Comparison of ENCODE assay signal across 8 mouse cellular contexts in the genomic region with DNA sequence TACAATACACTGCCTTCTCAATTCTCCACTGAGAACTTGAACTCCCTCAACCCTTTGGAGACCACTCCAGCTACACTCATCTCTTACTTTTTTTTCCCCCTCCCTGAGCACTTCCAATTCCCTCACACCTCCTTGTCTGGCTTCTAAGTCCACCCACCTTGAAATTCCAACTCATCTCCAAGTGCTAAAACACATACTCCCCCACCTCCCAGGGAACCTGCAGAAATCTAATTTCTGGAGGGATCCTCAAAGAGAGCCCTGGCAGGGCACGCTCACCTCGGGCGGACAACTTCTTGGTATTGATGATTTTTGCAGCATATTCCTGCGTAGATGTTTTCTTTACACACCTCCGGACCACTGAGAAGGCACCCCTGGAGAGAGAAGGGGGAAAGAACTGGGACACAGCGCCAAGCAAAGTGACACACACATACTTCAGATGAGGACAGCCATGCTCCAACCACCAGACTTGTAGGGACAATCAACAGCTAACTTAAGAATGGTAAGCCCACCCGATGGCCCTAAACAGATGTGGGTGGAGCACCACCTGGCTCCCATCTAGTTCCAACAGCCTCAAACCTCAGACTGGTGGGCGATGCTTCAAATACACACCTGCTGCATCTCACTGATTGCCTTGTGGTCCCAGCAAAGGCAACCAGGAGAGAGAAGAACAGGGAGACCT. TPM values are rescaled to one million over a fixed set of nuclear protein-coding genes. Genes with fewer than 3 reads are reported as not detected.
A peak's percentile ranks its signal among the peaks of the same experiment; 100 is the strongest.
DNase-seq lines count a peak whose midpoint lies in the region; ATAC-seq and TF ChIP-seq lines count a peak whose summit lies in the region.

No protein-coding gene starts in this region.

- H3K4me3 ChIP-seq in erythroblast, embryonic 14.5 days (replicated peaks) = peak overlapping the region; percentile 84
- peak overlapping the region; percentile 87 for H3K4me3 ChIP-seq in intestine, postnatal 0 days (ENCODE audit: low read depth, low read length)
- peak overlapping the region; percentile 99; the same call in 1 of the 2 replicates for H3K4me3 ChIP-seq in small intestine, adult 2 months (ENCODE audit: low read depth, low read length)

- H3K9ac ChIP-seq in intestine, postnatal 0 days (ENCODE audit: low read depth, low read length) = 0 out of 2 replicates have a peak overlapping the region, but pooled peaks have one; percentile 85

- H3K27ac ChIP-seq in intestine, postnatal 0 days (ENCODE audit: low read depth, low read length) = no peak overlapping the region
- H3K27ac ChIP-seq in small intestine, adult 2 months (ENCODE audit: insufficient read depth, low read depth, low read length) = no peak overlapping the region

- peaks cover 29% of the 10 kb centered on the region for H3K4me1 ChIP-seq in erythroblast, embryonic 14.5 days (ENCODE audit: control insufficient read depth)
- H3K4me1 ChIP-seq in intestine, postnatal 0 days (replicated peaks; ENCODE audit: control insufficient read depth, insufficient read depth, low read length) = no peaks in the 10 kb centered on the region
- H3K4me1 ChIP-seq in small intestine, adult 2 months (ENCODE audit: control insufficient read depth, insufficient read depth, insufficient read length, low read length) = peaks cover 11% of the 10 kb centered on the region

- no peak for TF ChIP-seq CTCF in intestine, postnatal 0 days (IDR thresholded peaks at IDR 0.05; ENCODE audit: low read depth)
- TF ChIP-seq CTCF in small intestine, adult 2 months (IDR thresholded peaks at IDR 0.05; ENCODE audit: extremely low read depth, insufficient read length, insufficient replicate concordance, low read depth, low read length) = no peak

- no peak for TF ChIP-seq POLR2A in small intestine, adult 2 months (IDR thresholded peaks at IDR 0.05; ENCODE audit: low read depth, low read length)

- peak; percentile 50 for DNase-seq in right cerebral cortex, adult 18-20 months
- DNase-seq in right cerebral cortex, postnatal 4 days = no peak
- DNase-seq in cerebellum, adult 11-12 months = no peak
- no peak for DNase-seq in ovary, postnatal 36 days (ENCODE audit: low spot score)

- ATAC-seq in erythroblast, adult 5-6 weeks (replicated peaks; ENCODE audit: low FRiP score, poor library complexity, severe bottlenecking) = no peak
- ATAC-seq in intestine, postnatal 0 days = no peak

- H3K36me3 ChIP-seq in erythroblast, embryonic 14.5 days (ENCODE audit: control insufficient read depth) = peaks cover 26% of the 10 kb centered on the region
- H3K36me3 ChIP-seq in intestine, postnatal 0 days (ENCODE audit: control insufficient read depth, insufficient read depth) = peaks cover 31% of the 10 kb centered on the region; the same call in 1 of the 2 replicates
- peaks cover 10% of the 10 kb centered on the region for H3K36me3 ChIP-seq in small intestine, adult 2 months (ENCODE audit: control insufficient read depth, insufficient read depth, low read length)

- 0 out of 2 replicates have a peak, but pooled peaks cover 3% of the 10 kb centered on the region for H3K27me3 ChIP-seq in erythroblast, embryonic 14.5 days (ENCODE audit: control insufficient read depth)
- H3K27me3 ChIP-seq in intestine, postnatal 0 days (replicated peaks; ENCODE audit: control insufficient read depth, insufficient read depth, low read length) = no peaks in the 10 kb centered on the region
- no peaks in the 10 kb centered on the region for H3K27me3 ChIP-seq in small intestine, adult 2 months (ENCODE audit: control insufficient read depth, insufficient read depth, low read length)

- H3K4me2 ChIP-seq in intestine, postnatal 0 days (replicated peaks; ENCODE audit: low read depth) = peak overlapping the region; percentile 90

- no peaks in the 10 kb centered on the region for H3K9me3 ChIP-seq in erythroblast, embryonic 14.5 days (ENCODE audit: control insufficient read depth, low read length)
- H3K9me3 ChIP-seq in intestine, postnatal 0 days (ENCODE audit: control insufficient read depth) = no peaks in the 10 kb centered on the region

- 75% methylated on average over 8 of the region's 8 CpGs for WGBS in intestine, postnatal 0 days
- 77% methylated on average over 8 of the region's 8 CpGs for WGBS in small intestine, adult 2 months

RNA-seq across cellular contexts. Expression of gene Camk2g, which starts 1.5 kb away (rescaled TPM):
- polyA plus RNA-seq in erythroblast, embryonic 14.5 days (2012) = 0.35 and 0.38 TPM in 2 replicates
- total RNA-seq in erythroblast, adult 5-6 weeks (2015; ENCODE audit: low replicate concordance) = 4.0 and 9.8 TPM in 2 replicates
- total RNA-seq in erythroblast, adult 5-6 weeks (2017; ENCODE audit: low replicate concordance) = 12.7 and 14.6 TPM in 2 replicates
- 27.6 and 37.7 TPM in 2 replicates for polyA plus RNA-seq in intestine, postnatal 0 days (2015; fragmentation: Nextera tagmentation; extraction: Ambion mirVana)
- 8.1 and 12.0 TPM in 2 replicates for polyA plus RNA-seq in small intestine, adult 2 months (2012; rRNA removed)

RNA-seq across cellular contexts. Expression of gene Plau, which starts 44.1 kb away (rescaled TPM):
- not detected in 2 replicates for polyA plus RNA-seq in erythroblast, embryonic 14.5 days (2012)
- 0.38 and 0.84 TPM in 2 replicates for total RNA-seq in erythroblast, adult 5-6 weeks (2015; ENCODE audit: low replicate concordance)
- 2.8 and 9.6 TPM in 2 replicates for total RNA-seq in erythroblast, adult 5-6 weeks (2017; ENCODE audit: low replicate concordance)
- 2.7 and 3.8 TPM in 2 replicates for polyA plus RNA-seq in intestine, postnatal 0 days (2015; fragmentation: Nextera tagmentation; extraction: Ambion mirVana)
- 3.1 and 3.8 TPM in 2 replicates for polyA plus RNA-seq in small intestine, adult 2 months (2012; rRNA removed)

RNA-seq across cellular contexts. Expression of gene Ndst2, which starts 58.0 kb away (rescaled TPM):
- 0.80 and 1.5 TPM in 2 replicates for polyA plus RNA-seq in erythroblast, embryonic 14.5 days (2012)
- total RNA-seq in erythroblast, adult 5-6 weeks (2015; ENCODE audit: low replicate concordance) = 69.8 and 80.1 TPM in 2 replicates
- total RNA-seq in erythroblast, adult 5-6 weeks (2017; ENCODE audit: low replicate concordance) = 25.0 and 32.7 TPM in 2 replicates
- polyA plus RNA-seq in intestine, postnatal 0 days (2015; fragmentation: Nextera tagmentation; extraction: Ambion mirVana) = 9.8 and 12.4 TPM in 2 replicates
- polyA plus RNA-seq in small intestine, adult 2 months (2012; rRNA removed) = 11.1 and 22.1 TPM in 2 replicates
